Mouse (Mus musculus) neural tube, embryonic 13.5 days (tissue): Measurements from ENCODE around the gene Gpx4. TPM values are rescaled to one million over a fixed set of nuclear protein-coding genes. Genes with fewer than 3 reads are reported as not detected.
"Not testable (repeated sequence)": the region's sequence is repeated elsewhere in the genome, so short reads cannot be mapped to it uniquely, and the experiment has no call there.

ENCODE experiments used
- ATAC-seq: fragments of 200-750 bp; cut with Nextera tagmentation; 2 replicates; pipeline ENCODE4 v1.8.0; 2017; ENCODE audit warnings: low read depth, mild to moderate bottlenecking, moderate TSS enrichment, moderate library complexity
- H3K27ac ChIP-seq: fragments of 300-500 bp; sonication (generic); replicated peaks from 2 replicates; pipeline ENCODE4 v1.5.1; 2015; ENCODE audit warnings: moderate library complexity, mild to moderate bottlenecking, inconsistent platforms
- H3K27me3 ChIP-seq: fragments of 300-500 bp; sonication (generic); 2 replicates; pipeline ENCODE4 v1.6.1; 2015; ENCODE audit warnings: mild to moderate bottlenecking, inconsistent platforms
- H3K36me3 ChIP-seq: fragments of 300-500 bp; sonication (generic); 2 replicates; pipeline ENCODE4 v1.6.1; 2015; ENCODE audit warnings: mild to moderate bottlenecking, inconsistent platforms
- H3K4me1 ChIP-seq: fragments of 300-500 bp; sonication (generic); replicated peaks from 2 replicates; pipeline ENCODE4 v1.6.1; 2015; ENCODE audit warnings: inconsistent platforms
- H3K4me2 ChIP-seq: fragments of 300-500 bp; sonication (generic); 2 replicates; pipeline ENCODE4 v1.6.1; 2015; ENCODE audit warnings: inconsistent platforms, mild to moderate bottlenecking, moderate library complexity
- H3K4me3 ChIP-seq: fragments of 300-500 bp; sonication (generic); 2 replicates; pipeline ENCODE4 v1.5.1; 2015; ENCODE audit warnings: mild to moderate bottlenecking, inconsistent platforms
- H3K9ac ChIP-seq: fragments of 300-500 bp; sonication (generic); 2 replicates; pipeline ENCODE4 v1.6.1; 2015; ENCODE audit warnings: moderate library complexity, mild to moderate bottlenecking, inconsistent platforms
- H3K9me3 ChIP-seq: fragments of 300-500 bp; sonication (generic); 2 replicates; pipeline ENCODE4 v1.6.1; 2016; ENCODE audit warnings: inconsistent platforms
- WGBS: fragments of 180-500 bp; shearing (Covaris S2); methylation state at CpG from one replicate; pipeline ENCODE4 v1.1.7; 2015; 5-methylcytosine and 5-hydroxymethylcytosine counted together
- polyA plus RNA-seq: library from polyadenylated mRNA; unstranded; fragments of >200 nt; fragmentation: Nextera tagmentation; extraction: Ambion mirVana; gene quantifications from 2 replicates; pipeline ENCODE4 v1.2.1, GENCODE M21; 2015

Gpx4 gene
- polyA plus RNA-seq, 1 experiment from 2014 or later, result 556 TPM

DNA sequence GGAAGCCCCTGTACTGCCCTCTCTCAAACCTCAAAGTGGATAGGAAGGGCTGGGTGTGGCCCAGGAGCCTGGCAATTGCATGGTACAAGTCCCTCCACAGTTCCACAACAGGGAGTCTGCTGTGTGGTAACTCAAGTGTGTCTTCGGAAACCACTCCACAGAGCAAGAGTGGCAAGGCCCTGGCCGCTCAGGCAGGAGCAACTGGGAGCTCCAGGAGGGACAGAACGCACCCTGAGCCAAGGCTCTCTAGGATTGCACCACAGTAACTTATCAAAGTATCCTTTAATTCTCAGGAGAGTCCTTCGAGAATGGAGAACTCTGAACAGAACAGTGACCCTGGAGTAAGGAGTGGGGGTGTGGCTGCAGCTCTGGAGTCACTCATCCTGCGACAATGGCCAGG, 11.3 kb upstream of the Gpx4 start:
- H3K27ac ChIP-seq, result 0 out of 2 replicates have a peak overlapping the region, but pooled peaks have one; percentile 18
- no peaks in the 10 kb centered on the region for H3K27me3 ChIP-seq
- H3K4me2 ChIP-seq, result no peak overlapping the region
- WGBS, result 89% methylated on average over 5 of the region's 5 CpGs
- no peak overlapping the region for H3K4me3 ChIP-seq
- peaks cover 39% of the 10 kb centered on the region for H3K36me3 ChIP-seq
- no peaks in the 10 kb centered on the region for H3K9me3 ChIP-seq
- peaks cover 20% of the 10 kb centered on the region for H3K4me1 ChIP-seq
- 0 out of 2 replicates have a peak overlapping the region, but pooled peaks have one; percentile 1 for H3K9ac ChIP-seq
- ATAC-seq, result no peak

DNA sequence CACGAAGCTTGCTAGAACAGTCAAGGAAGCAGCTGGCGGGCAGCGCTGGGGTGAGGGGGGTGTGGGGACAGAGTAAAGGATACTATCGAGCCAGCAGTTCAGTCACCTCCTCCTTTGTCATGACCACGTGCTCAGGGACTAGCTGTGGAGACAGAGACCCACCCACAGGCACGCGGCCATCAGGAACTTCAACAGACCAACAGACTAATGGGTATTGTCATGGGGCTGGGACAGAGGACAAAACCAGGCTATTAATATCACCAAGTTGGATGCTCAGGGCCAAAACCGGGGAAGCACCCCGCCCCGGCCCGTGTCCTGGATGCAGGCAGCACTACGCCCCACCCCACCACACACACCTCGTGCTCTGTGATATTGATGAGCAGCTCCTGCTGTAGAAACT, 10.1 kb upstream of the Gpx4 start:
- ATAC-seq, result no peak
- H3K9ac ChIP-seq, result no peak overlapping the region
- no peak overlapping the region for H3K4me2 ChIP-seq
- H3K4me1 ChIP-seq, result peaks cover 20% of the 10 kb centered on the region
- peaks cover 39% of the 10 kb centered on the region for H3K36me3 ChIP-seq
- WGBS, result 94% methylated on average over 13 of the region's 13 CpGs
- no peak overlapping the region for H3K4me3 ChIP-seq
- H3K9me3 ChIP-seq, result no peaks in the 10 kb centered on the region
- no peak overlapping the region for H3K27ac ChIP-seq
- no peaks in the 10 kb centered on the region for H3K27me3 ChIP-seq

DNA sequence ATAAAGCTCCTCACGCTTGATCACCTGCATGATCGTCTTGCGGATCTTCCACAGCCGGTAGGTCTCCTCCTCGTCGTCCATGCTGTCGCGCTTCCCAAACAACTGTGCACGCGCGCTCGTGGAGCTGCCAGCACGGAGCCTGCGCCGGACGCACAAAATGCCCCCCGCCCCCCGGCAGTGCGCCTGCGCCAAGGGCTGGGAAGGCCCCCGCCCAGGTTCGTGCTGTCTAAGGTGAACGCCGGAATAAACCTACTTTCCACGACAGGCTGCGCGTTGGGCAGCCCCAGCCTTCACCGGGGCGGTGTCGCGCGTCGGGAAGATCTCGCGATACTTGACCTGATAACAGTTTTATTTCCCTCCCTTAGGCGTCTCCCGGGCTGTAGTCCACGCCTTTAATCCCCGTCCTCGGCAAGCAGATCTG, 7.4 kb upstream of the Gpx4 start, which contains the start of gene Polr2e:
Gene Polr2e (minus strand): TSS at position 237 of the 421 bp plus-strand sequence.
- Histone ChIP-seq H3K4me2 (peak within 1 kb of the TSS; percentile 89), H3K27ac (peak within 1 kb of the TSS; percentile 71), H3K4me1 (peaks cover 26% of the 10 kb centered on the region), H3K27me3 (no peaks in the 10 kb centered on the region), H3K9me3 (no peaks in the 10 kb centered on the region), H3K9ac (peak within 1 kb of the TSS; percentile 86), H3K4me3 (peak within 1 kb of the TSS; percentile 86), H3K36me3 (peaks cover 37% of the 10 kb centered on the region)
- ATAC-seq, result peak; percentile 96
- WGBS, result 0% methylated on average over 40 of the region's 40 CpGs

DNA sequence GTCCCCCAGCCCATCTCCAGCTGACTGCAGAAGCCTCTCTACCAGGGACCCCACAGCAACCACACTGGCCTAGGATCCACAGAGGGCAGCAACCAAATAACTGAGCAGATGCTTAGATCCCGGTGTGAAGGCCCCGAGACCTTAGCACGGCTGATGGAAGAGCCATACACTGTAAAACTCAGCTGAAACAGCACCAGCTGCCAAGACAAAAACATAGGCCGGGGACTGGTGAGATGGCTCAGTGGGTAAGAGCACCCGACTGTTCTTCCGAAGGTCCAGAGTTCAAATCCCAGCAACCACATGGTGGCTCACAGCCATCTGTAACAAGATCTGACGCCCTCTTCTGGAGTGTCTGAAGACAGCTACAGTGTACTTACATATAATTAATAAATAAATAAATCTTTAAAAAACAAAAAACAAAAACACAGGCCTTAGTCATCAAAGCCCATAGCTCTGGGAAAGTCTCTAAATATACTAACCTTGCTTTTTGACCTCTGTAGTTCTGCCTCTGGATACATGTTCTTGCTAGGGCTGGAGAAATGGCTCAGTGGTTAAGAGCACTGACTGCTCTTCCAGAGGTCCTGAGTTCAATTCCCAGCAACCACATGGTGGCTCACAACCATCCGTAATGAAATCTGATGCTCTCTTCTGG, 5.4 kb upstream of the Gpx4 start:
- H3K9ac ChIP-seq, H3K27me3 ChIP-seq, H3K27ac ChIP-seq, H3K4me2 ChIP-seq, H3K9me3 ChIP-seq, H3K4me3 ChIP-seq, ATAC-seq: not testable (repeated sequence)
- peaks cover 26% of the 10 kb centered on the region for H3K4me1 ChIP-seq
- H3K36me3 ChIP-seq, result peaks cover 17% of the 10 kb centered on the region
- 87% methylated on average over 8 of the region's 8 CpGs for WGBS

DNA sequence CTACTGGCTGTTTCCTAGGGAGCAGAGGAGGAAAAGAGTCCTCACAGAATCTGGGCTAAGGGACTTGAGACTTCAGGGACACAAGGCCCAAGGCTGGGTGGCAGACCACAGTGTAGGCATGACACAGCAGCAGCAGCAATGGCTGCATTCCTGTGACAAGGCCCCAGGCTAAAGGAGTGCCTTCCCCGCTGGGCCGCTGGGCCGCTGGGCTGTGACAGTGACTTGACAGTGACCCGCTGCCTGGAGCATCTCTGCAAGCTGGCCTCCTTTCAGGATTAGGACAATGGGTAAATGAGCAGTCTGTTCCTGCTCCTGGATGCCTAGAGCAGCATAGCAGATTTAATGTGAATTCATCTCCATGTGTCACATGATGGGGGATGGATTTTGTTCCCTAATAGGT, 2.9 kb upstream of the Gpx4 start:
- H3K36me3 ChIP-seq, result no peaks in the 10 kb centered on the region
- 14% methylated on average over 4 of the region's 4 CpGs for WGBS
- no peak for ATAC-seq
- no peak overlapping the region for H3K4me3 ChIP-seq
- peaks cover 19% of the 10 kb centered on the region for H3K4me1 ChIP-seq
- peak overlapping the region; percentile 53; the same call in 1 of the 2 replicates for H3K27ac ChIP-seq
- H3K27me3 ChIP-seq, result no peaks in the 10 kb centered on the region
- H3K4me2 ChIP-seq, result no peak overlapping the region
- no peaks in the 10 kb centered on the region for H3K9me3 ChIP-seq
- H3K9ac ChIP-seq, result peak overlapping the region; percentile 43

DNA sequence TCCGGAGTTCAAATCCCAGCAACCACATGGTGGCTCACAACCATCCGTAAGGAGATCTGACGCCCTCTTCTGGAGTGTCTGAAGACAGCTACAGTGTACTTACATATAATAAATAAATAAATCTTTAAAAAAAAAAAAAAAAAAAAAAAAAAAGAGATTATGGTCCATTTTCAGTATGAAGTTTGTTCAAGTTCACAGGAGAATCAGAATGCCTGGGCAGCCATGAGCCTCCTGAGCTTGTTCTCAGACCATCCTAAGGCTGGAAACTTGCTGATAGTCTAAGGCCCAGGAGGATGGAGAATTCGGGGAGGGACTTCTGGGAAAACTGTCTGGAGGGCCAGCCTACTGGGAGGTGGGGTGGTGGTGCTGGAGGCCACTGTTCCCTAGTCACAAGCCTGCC, 1.6 kb upstream of the Gpx4 start:
- not testable (repeated sequence) for ATAC-seq, H3K4me2 ChIP-seq, H3K27ac ChIP-seq, H3K4me3 ChIP-seq, H3K9ac ChIP-seq, H3K9me3 ChIP-seq, H3K27me3 ChIP-seq, H3K36me3 ChIP-seq
- WGBS, result 75% methylated on average over 4 of the region's 4 CpGs
- H3K4me1 ChIP-seq, result peaks cover 18% of the 10 kb centered on the region; the same call in 1 of the 2 replicates

DNA sequence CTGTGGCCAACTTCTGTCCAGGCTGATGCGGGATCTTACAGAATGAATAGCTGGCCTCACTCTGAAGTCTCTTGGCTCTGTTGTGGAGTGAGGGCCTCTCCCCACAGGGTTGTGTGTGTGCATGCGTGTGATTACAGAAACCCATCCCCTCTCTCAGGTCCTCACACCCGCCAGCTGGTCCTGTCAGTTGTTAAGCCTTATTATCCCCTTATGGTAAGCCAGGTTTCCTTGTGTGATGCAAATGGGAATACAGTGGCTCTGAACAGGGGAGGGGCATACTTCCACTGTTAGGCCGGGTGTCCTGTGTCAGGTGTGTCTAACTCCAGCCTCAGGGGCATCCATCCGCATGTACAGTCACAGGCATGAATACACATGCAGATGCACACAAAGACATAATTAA, 1.2 kb upstream of the Gpx4 start:
- peaks cover 18% of the 10 kb centered on the region; the same call in 1 of the 2 replicates for H3K4me1 ChIP-seq

DNA sequence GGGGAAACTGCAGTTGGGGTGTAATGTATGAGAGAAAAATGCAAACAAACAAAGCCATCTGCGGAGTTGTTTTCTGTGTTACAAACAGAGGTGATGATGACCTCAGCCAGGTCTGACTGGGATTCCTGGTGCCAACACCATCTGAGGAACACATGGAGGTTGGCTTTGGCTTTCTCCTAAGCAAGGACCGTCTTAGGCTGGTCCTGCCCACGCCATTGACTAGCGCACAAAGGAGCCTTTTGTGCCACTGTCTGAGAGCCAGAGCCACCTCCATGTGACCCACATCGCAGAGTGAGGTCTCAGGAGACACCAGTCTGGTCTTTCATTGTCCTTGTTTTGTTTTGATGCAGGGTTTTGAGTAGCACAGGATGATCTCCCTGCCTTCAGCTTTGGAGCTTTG, 1.4 kb downstream of the Gpx4 start:
- Histone ChIP-seq H3K9me3 (no peaks in the 10 kb centered on the region), H3K4me2 (no peak overlapping the region), H3K27ac (peak overlapping the region; percentile 42; the same call in 1 of the 2 replicates), H3K9ac (no peak overlapping the region), H3K36me3 (no peaks in the 10 kb centered on the region), H3K27me3 (no peaks in the 10 kb centered on the region), H3K4me1 (peaks cover 22% of the 10 kb centered on the region; the same call in 1 of the 2 replicates), H3K4me3 (no peak overlapping the region)
- WGBS, result 7% methylated on average over 5 of the region's 5 CpGs
- ATAC-seq, result no peak

More for the DNA sequence above, 1.2 kb upstream of the Gpx4 start:
- ATAC-seq, result no peak
- Histone ChIP-seq H3K9ac (no peak overlapping the region), H3K27me3 (no peaks in the 10 kb centered on the region), H3K4me3 (no peak overlapping the region), H3K9me3 (no peaks in the 10 kb centered on the region), H3K36me3 (no peaks in the 10 kb centered on the region), H3K27ac (no peak overlapping the region), H3K4me2 (no peak overlapping the region)
- WGBS, result 73% methylated on average over 5 of the region's 5 CpGs

DNA sequence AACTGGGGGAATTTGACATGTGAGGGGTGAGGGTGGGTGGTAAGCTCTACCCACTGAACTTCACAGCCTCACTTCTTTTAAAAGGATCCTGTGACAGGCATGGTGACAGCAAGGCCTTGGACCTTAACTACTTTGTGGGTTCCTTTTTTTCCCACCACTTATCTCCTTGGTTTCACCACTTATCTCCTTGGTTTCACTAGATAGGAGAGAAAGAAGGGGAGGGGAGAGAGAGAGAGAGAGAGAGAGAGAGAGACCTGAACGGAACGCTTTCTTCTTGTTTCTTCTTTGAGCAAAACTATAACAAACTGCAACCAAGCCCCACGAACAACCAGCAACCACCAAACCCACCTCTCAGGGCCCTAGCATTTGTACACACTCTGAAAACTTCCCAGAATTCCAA, 1.9 kb downstream of the Gpx4 start:
- no peak overlapping the region for H3K4me2 ChIP-seq
- H3K27ac ChIP-seq, result 0 out of 2 replicates have a peak overlapping the region, but pooled peaks have one; percentile 38
- 58% methylated on average over 3 of the region's 3 CpGs for WGBS

DNA sequence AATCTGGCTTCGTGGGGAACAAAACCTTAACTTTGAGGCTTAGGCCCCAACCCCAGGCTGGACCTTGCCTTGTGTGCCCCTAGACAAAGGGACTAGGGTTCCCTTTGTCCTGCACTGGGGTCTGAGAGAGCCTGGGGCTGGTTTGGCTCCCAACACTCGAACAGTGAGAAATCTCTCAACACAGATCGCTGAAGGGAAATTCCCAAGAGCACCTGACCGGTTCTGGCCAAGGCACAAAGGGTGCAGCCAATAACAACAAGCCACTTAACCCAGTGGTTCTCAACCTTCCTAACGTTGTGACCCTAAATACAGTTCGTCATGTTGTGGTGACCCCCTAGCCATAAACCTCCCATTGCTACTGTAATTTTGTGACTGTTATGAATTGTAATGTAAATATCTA, 3.3 kb downstream of the Gpx4 start:
- 18% methylated on average over 6 of the region's 6 CpGs for WGBS
- no peaks in the 10 kb centered on the region for H3K27me3 ChIP-seq
- H3K27ac ChIP-seq, result no peak overlapping the region
- peak overlapping the region; percentile 38; the same call in 1 of the 2 replicates for H3K9ac ChIP-seq
- H3K4me2 ChIP-seq, result no peak overlapping the region
- no peaks in the 10 kb centered on the region for H3K9me3 ChIP-seq
- H3K4me1 ChIP-seq, result peaks cover 25% of the 10 kb centered on the region
- ATAC-seq, result no peak
- H3K4me3 ChIP-seq, result no peak overlapping the region
- H3K36me3 ChIP-seq, result no peaks in the 10 kb centered on the region

More for the DNA sequence above, 1.9 kb downstream of the Gpx4 start:
- Histone ChIP-seq H3K9ac (no peak overlapping the region), H3K9me3 (no peaks in the 10 kb centered on the region), H3K4me3 (no peak overlapping the region), H3K4me1 (peaks cover 21% of the 10 kb centered on the region; the same call in 1 of the 2 replicates), H3K27me3 (no peaks in the 10 kb centered on the region), H3K36me3 (no peaks in the 10 kb centered on the region)
- no peak for ATAC-seq

DNA sequence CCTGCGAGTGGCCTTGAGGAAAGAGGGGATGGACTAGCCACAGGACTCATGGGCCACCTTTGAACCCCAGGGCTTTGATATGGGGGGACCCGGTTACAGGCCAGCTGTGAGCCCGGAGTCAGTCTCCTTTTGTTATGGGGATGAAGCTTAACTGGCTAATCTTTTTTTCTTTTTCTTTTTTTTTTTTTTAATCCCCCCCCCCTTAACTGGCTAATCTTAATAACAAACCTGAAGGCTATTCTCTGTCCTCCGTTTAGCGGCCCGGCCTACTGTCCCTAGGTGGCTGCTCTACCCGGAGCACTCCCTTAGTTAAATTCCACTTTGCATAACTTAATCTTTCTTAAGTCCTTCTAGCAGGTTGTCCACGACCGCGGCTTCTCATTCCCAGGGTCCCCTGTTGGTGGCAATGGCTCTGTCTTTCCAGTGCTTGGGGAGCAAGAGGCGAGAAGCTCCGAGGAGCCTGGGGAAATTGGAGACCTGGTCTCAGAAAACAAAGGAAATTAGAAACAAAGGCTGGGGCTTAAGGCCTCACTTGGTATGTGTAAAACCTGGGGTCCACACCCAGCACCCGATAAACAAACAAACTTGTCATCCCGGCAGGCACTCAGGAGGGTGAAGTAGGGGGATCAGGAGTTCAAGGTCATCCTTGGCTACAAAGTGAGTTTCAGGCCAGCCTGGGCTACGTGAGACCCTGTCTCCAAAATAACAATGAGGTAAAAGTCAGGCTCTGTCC, 4.1 kb downstream of the Gpx4 start:
- H3K4me1 ChIP-seq, result peaks cover 33% of the 10 kb centered on the region
- WGBS, result 16% methylated on average over 15 of the region's 15 CpGs
- peak overlapping the region; percentile 38; the same call in 1 of the 2 replicates for H3K9ac ChIP-seq
- no peaks in the 10 kb centered on the region for H3K27me3 ChIP-seq
- H3K4me3 ChIP-seq, result no peak overlapping the region
- peak overlapping the region; percentile 46 for H3K27ac ChIP-seq
- no peak overlapping the region for H3K4me2 ChIP-seq
- H3K9me3 ChIP-seq, result no peaks in the 10 kb centered on the region
- H3K36me3 ChIP-seq, result 0 out of 2 replicates have a peak, but pooled peaks cover 6% of the 10 kb centered on the region
- no peak for ATAC-seq

DNA sequence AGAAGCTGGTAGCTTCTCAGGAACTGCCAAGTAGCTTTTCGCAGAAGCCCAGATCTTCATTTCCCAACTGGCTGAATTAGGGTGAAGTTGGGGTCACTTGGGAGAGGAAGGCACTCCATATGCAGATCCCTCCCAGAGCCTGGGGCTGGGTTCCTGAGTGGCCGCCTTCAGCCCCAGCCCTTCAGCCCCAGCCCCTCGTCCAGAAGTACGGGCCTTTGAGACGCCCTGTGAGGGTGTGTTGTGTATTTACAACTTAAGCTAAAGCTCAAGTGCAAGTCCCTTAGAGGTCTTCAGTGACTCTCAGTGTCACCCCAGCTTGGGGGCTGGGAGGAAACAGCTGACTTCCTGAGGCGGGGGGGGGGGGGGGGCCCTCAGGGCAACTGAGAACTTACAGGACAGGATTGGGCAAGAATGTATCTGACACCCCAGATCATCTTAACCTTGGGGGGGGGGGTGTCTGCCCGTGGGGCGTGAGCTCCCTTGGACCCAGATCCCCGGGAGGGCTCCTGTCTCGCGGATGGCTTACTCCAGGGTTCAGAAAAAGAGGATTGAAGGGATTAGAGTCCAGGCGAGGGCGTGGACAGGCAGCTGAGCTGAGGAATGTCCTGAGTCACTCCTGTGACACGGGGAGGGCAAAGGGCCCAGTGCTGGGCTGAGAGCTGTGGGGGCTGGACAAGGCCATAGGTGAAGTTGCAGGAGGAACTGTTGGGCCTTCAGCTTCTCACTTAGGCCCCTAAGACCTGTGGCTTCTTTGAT, 4.8 kb downstream of the Gpx4 start:
- Histone ChIP-seq H3K9me3 (no peaks in the 10 kb centered on the region), H3K4me1 (peaks cover 38% of the 10 kb centered on the region), H3K4me3 (no peak overlapping the region), H3K27ac (peak overlapping the region; percentile 46), H3K4me2 (no peak overlapping the region), H3K27me3 (no peaks in the 10 kb centered on the region), H3K9ac (no peak overlapping the region), H3K36me3 (peaks cover 13% of the 10 kb centered on the region)
- ATAC-seq, result no peak
- WGBS, result 30% methylated on average over 14 of the region's 14 CpGs
